Mouse (Mus musculus) frontal cortex, adult 2 months (tissue): ENCODE measurements around the gene Syt8. TPM values are rescaled to one million over a fixed set of nuclear protein-coding genes. Genes with fewer than 3 reads are reported as not detected.
"Not testable (repeated sequence)": the region's sequence is repeated elsewhere in the genome, so short reads cannot be mapped to it uniquely, and the experiment has no call there.

Experiments
- DNase-seq, 2 experiments: peaks; one replicate each; pipeline ENCODE4 v3.0.0; 2022; ENCODE audit warnings: low spot score in 1 of 2; ENCODE audit errors: extremely low spot score in 1 of 2
- polyA plus RNA-seq: library from polyadenylated mRNA; depleted of rRNA; stranded (reverse); fragments of >200 nt; gene quantifications from 2 replicates; pipeline ENCODE4 v1.2.3, GENCODE M21; 2012; rRNA removed

The Syt8 gene
- not detected in 2 replicates for polyA plus RNA-seq

DNA sequence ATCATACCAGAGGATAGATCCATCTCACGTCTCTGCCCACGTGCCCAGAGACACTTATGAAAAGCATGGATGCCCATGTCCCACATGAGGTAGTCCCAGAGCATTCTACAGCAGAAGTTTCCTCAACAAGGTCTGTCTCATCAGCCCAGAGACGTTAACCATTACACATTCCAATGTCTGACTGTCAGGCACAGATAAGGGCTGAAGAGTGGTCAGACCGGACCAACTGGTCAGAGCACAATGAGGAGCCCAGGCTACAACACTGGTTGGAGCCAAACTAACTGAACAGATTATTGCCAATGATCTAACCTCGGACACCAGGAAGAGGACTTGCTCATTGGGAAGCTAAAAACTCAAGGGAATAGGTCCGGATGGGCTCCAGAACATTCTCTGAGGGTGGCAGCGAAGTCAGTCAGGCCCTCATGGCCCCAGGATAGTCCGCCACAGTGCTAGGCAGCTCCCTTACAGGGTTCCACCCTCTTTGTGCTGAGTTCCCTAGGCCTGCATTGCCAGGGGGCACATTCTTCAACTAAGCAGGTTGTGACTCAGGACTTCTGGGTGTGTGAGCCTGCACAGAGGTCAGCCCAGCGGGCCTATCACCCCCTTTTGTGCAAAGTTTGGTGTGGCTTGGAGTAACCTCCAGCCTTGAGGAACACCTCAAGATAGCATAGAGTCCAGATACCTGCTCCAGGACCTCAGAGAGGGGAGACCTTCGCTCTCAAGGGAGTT, at the start of gene Syt8:
Gene Syt8 (plus strand): TSS at position 714 of the 729 bp plus-strand sequence.
- no peak for DNase-seq

DNA sequence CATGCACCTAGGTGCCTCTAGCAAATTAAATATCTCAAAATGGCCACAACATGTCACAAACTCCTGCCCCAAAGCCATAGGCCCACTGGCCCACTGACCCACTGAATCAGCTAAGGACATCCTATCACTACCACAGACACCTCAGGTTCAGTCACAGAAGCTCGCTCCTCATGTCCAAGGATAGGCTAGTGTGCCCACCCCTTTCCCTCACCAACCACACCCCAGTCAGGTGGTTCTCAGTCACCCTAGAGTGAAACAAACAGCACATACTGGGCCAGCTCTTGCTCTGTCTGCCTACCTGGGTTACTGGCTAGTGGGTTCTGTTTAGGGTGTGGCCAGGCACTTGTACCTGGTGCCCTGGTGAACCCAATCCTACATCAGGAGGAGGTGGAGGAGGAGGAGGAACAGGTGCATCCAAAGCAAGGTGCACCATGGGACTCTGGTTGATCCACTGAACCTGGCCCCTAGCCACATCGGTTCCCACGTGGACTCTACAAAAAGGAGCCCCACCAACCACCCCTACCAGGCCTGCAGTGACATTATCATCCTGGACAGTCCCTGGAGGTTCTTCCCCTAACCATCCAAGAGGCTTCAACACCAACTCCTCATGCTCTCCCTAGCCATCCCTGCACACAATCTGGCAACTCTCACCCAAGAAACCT, 48.8 kb upstream of the Syt8 start:
- DNase-seq, result no peak

DNA sequence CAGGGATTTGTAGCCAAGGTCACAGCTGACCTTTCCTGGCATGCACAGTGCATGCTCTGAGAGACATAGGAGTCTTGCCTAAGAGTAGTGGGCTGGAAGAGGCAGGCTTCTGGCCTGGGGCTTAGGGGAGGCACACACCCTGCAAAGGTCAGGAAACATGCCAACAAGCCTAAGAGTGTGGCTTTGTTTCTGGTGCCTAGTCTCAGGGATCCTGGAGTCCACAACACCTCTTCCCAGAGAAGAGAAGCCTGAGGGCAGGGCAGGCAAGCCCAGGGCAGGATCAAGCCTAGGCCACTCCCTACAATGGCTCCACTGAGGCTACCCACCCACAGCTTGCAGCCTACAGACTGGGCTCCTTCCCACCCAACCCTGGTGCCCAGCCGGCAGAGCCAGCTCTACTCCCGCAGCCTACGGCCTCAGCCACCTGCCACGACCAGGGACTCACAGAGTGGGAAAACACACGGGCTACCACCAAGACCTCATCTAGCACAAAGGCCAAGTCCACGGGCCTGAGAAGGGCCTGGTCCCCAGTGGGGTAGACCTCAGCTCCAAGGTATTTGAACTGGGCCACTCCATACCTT, 47.9 kb upstream of the Syt8 start:
- DNase-seq, result no peak

DNA sequence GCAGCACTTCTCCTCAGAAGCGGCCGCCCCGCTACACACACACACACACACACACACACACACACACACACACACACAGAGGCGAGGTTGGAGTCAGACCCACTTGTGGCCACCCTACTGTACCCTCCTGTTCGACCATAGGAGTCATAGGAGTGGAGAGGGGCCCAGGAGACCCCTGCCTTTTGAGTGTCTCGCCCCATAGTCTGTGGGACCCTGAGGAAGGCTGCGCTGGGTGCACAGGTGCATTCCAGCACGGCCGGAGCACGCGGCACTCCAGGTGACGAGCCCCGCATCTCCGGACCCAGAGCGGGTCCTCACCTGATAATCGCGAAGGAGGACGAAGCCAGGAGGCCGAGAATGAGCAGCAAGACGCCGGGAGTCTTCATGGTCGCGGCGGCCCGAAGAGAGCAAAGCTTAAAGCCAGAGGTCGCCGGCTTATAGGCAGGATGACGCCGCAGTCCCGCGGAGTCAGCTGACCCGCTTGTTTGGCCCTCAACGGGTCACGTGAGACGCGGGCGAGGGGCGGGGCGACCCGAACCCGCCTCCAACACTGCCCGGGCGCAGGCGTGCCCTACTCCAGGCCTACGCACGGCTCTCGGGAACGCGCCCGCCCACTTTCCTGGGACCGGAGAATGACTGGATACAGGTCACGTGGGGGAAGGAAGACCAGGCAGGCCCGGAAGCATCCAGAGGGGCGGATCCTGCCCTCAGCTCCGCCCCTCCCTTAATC, 47.1 kb upstream of the Syt8 start, which contains the start of gene Ctsd:
Gene Ctsd (minus strand): TSS at position 620 of the 730 bp plus-strand sequence.
- peak; percentile 95 to 98 for DNase-seq

DNA sequence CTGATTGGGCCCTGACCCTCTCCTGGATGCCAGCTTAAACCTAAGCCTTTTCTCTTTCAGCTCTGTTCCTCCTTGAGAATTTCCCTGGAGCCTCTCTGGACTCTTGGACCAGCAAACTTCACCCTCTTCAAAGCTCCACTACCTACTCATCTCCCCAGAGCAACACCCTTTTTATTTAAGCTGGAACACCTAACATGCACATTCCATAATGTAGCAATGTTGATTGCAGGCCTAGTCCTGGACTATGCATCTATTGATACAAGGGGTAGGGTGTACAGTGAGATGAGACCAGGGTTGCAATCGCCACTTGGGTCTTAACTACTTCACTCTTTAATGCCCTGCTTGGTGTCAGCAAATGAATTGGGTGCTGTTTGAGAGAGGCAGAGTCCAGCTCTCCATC, 46.5 kb upstream of the Syt8 start:
- no peak for DNase-seq

DNA sequence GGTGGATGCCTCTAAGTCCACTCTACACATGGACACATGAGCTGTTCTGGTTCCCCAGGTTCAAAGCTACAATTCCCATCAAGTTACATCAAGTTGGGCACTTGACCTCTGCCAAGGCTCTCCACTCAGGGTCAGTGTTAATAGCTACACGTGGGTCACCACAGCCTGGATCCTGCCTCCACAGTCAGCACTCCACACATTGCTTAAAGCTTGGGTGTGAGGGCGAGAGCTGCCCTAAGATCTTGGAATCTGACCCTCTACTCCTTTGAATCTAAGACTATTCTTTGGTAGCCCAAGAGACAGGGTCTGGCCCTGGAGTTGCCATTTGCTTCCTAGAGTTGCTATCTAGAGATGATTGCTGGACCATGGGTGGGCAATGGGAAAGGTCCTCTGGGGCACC, 45.9 kb upstream of the Syt8 start:
- no peak for DNase-seq

DNA sequence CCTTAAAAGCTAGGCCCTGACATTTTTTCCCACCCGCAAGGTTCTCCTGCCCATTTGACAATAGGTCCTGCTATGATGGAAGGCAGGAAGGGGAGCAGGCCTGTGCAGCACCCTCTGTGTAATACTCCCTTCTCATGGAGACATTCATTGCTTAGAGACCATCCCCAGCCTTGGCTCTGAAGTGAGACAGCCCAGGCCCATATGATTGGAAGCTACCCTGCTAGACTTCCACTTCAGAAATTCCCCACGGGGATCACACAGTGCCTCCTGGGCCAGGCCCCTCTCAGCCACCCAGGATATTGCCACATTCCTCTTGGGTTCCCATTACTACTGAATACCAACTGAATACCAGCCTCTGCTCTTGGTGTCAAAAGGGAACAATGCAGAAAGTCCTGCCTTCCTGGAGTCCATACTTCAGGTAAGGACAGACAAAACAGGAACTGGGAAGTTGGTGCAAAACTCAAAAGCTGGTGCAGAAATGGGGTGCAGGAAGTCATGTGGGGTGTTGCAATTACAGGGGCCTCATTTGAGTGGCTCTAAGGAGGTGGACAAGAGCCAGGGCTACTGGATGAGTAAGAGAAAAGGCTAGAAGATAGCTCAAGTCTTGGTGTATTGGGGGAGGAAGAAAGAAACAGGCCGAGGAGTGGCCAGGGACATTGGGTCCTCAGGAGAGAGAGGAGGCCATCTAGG, 44.5 kb upstream of the Syt8 start:
- no peak for DNase-seq

DNA sequence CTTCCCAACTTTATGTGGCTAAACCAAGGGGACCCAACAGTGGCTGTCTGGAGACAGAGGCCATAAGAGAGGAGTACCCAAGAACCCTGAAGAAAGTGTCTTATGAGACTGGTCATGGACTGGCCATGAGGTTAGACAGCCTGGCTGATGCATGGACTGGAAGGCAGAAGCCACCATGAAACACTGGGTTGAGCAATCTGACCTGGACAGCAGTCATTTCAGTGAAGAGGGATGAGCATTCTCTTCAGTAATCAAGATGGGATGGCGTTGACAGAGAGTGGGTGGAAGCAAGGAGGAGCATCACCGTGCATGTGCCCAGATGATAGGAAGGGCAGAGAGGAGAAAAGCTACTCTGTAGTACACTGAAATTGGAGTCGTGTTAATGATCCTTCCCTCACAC, 43.5 kb upstream of the Syt8 start:
- DNase-seq, result no peak

DNA sequence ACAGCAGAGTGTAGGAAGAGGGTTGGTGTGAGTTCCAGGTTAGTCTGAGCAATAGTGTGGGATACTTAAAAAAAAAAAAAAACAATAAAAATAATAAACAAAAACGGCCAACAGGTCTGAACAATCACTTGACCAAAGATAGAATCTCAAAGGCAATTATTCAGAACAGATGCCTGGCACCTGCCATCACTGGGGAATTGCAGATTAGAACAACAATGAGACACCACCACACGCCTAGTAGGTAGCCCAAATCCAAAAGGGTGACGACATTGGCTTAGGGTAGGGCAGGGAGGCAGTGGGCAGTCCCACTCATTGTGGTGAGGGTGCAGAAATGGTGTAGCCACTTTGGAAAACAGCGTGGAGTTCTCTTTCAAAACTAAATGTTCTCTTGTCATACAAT, 43.0 kb upstream of the Syt8 start:
- DNase-seq, result no peak

DNA sequence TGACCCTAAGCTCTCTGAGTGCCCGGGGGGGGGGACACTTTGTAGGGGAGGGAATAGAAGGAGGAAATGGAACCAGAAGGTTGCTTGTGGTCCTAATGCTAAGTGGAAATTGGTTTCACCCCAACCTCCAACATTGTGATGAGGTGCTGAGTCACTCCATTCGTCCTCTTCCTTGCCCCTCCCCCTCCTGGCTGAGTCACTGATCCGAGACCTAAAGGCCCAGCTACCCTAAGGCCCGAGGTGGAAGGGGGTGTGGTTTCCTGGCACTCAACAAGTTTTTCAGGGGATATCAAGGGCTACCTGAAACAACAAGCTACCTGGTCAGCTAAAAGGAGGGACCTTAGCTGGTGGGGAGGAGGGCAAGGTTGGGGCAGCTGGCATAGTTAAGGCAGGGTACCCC, 41.5 kb upstream of the Syt8 start:
- no peak for DNase-seq

DNA sequence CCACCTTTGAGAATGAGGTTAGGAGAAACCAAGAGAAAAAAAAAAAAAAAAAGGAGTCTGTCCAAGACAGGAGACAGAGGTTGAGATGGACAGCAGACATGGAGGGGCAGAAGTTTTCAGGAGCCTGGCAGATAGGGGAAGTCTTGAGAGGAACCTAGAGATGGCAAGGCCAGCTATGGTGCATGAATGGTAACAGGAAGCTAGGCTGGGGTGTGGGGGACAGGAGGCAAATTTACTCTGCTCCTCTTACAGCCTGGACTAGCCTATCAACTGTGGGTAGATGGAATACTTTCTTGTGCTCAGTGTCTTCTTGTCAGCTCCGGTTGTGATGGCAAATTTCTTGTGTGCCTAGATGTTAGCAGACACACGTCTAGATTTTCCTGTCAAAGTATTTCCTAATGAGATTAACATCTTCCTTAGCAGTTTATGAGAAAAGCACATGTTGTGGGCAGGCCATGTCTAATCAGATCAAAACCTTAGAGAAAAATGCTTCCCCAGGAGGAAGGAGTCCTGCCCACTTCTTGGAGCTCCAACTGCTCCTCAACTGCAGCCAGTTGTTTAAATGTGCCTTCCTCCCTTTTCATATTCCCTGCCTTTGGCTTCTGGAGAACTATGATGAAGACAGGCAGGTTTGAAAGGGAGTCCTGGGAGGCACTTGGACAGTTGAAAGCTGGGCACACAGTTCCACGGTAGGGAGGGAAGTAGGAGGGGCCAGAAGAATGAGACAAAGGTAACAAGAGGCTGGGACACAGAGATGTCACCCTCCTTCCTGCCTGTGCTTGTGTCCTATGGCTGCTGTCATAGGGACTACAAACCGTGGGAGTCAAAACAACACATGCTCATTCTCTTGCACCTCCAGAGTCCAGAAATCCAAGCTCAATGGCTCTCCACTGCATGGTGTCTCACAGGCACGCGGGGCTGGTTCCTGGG, 40.1 kb upstream of the Syt8 start:
- DNase-seq, result no peak

DNA sequence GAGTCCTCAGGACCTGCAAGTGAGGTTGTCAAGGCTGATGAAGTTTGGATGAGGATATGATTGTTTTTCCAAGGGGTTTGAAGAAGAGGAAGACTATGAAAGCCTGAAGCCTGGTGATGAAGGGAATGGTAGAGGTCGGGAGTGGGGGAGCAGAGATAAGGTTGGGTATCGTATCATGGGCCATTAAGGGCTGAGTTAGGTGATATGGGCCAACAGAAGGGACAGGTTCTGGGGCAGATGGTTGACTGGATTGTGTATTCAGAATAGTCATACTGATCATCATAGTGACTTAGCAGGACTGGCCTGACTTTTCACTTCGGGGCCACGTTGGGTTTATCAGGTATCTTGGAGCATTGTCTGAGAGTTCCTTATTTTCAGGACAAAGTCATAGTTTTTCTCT, 39.2 kb upstream of the Syt8 start:
- no peak for DNase-seq

DNA sequence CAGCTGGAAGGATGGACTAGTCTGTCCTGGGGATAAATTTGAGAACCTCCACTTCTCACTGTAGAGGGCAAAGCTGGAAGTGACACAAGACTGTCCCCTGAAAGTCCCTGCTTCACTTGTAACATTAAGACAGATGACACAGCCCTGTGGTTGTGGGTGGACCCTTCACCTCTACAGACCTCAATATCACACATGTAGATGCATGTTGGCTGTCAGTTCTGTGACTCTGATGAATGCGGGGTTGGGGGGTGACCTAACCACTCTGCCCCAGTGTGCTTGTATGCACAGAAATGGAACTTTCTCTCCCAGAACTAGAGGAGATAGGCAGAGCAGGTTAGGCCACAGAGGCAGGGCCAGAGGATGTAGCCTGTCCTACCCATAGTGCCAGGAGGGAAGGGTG, 38.0 kb upstream of the Syt8 start:
- no peak for DNase-seq

DNA sequence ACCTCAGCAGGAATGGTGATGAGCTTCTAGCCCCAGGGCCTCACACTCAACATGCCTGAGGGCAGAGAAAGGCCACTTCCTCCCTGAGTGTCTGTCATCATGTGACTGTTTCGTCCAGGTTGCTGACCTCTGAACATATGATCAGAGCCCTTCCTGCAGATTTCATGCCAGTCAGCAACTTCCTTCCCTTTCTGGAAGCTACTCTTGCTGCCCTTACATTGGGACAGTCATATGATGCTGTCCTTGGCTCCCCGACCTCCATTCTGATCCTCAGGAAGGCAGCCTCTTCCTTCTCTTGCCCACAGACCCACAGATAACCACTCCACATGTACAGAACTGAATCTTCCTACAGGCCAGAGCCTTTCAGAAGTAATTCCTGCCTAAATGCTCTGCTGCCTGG, 36.6 kb upstream of the Syt8 start:
- no peak for DNase-seq

DNA sequence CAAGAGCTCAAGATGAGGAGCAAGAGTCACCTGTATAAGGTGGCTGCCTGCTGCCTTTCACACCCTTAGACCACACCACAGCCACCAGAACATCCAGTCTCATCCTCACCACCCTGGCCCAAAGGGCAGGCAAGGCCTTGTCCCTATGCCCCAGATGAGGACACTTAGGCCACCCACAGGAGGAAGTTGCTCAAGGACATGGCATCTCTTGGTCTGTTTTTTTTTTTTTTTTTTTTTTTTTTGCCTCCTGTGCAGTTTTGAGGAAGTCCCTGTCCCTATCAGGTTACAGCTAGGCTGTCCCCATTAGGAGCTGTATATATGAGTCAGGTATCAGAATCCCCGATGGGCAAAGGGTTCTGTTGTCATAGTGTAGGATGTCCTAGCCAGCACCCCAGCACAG, 35.4 kb upstream of the Syt8 start:
- no peak for DNase-seq

DNA sequence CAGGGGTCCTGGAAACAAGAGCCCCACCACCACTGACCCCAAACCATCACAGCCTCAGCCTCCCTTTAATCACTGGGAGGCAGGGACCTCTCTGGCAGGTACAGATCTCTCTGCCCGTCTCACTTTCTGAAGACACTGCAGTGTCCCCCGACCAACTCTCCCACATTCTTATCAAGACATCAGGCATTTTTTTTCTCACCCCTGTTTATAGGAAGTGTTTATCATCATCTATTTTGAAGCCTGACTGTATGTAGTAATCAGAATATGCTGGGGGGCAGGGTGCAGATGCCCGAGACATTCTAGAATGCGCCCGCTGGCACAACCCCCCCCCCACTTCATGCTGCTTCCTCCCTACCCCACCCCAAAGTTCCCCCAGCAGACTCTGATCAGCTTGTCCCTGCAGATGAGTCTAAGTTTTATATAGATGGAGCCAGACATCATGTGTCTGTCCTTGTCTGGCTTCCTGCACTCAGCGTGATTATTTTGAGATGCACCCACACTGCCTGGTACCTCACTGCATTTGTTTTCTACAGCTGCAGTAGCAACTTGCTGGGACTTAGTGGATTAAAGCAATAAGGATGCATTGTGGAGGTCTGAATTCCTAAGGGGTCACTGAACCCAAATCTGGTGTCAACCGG, 34.4 kb upstream of the Syt8 start:
- DNase-seq, result peak in 1 of 2 experiments; percentile 59

DNA sequence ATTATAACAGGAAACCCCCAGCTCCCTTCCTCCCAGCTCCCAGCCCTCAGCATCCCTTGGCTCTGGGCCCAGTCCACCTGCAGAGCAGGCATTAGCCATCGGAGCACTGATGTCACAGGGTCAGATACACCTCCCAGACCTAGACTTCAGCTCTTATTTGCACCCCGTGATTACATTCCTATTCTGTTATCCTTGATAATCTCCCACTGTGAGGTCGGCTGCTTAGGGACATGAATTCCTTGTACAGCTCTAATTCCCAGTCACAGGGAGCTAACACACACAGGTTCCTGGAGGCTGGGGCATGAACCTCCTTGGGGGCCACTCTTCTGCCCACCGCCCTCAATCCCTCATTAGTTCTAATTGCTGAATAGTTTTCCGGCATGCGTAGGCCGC, 33.9 kb upstream of the Syt8 start:
- DNase-seq, result no peak

DNA sequence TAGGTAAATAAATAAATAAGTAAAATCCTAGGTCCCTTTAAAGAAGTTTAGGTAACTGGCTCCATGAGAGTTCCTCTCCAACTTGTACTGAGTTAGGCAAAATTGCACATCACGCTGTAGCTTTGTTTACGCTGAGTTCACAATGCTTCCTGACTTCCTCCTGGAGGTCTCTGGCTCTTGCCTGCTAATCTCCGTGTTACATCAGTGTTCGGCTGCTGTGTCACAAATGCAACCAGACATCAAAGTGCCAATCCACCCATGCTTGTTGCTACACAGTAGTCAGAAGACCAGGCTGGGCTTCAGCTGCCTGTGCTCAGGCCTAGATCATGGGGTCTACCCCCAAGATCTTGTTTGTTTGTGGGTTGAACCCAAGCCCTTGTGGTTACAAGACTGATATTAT, 31.1 kb upstream of the Syt8 start:
- no peak for DNase-seq

DNA sequence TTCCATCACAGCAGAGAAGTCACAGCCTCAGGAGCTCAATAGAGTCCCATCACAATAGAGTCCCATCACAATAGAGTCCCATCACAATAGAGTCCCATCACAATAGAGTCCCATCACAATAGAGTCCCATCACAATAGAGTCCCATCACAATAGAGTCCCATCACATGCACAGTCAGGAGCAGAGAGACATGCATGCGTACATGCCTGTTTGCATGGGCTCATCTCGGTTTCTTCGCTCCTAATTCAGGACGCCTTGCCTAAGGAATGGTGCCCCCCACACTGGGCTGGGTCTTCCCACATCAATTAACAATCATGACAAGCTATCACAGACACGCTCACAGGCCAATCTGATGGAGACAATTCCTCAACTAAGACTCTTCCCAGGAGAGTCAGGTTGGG, 29.5 kb upstream of the Syt8 start:
- not testable (repeated sequence) for DNase-seq
